Mouse (Mus musculus) mouse trophoblast stem cell (cell line): ENCODE results near the gene Olfr186.
"Not testable (repeated sequence)": the region's sequence is repeated elsewhere in the genome, so short reads cannot be mapped to it uniquely, and the experiment has no call there.

Source experiments
- in situ Hi-C, 2 experiments: fragments of 300-500 bp; cut with MseI, MboI; formaldehyde crosslinking; loops; 2 replicates in 1 of 2; 3 replicates in 1 of 2; pipeline ENCODE4 v1.15.1; 2025

Olfr186 gene

GRCm38 (mm10) chr16:59030191-59030590 is at the start of gene Olfr186:
TSS of gene Olfr186 (minus strand) at chr16:59030291.
- in situ Hi-C loops = no loop called here

- in situ Hi-C loops = no loop called here
Observed at GRCm38 (mm10) chr16:59077905-59078304, 47.8 kb upstream of the Olfr186 start, which contains the start of gene Olfr190. TSS of gene Olfr190 (minus strand) at chr16:59078005.

GRCm38 (mm10) chr16:59073520-59073919 is 43.4 kb upstream of the Olfr186 start:
- in situ Hi-C loops = no loop called here

GRCm38 (mm10) chr16:59071755-59072154 is 41.7 kb upstream of the Olfr186 start:
- in situ Hi-C loops = no loop called here

GRCm38 (mm10) chr16:59062411-59062810 is 32.3 kb upstream of the Olfr186 start:
- in situ Hi-C loops = not testable (repeated sequence)

GRCm38 (mm10) chr16:59049286-59049685 is 19.2 kb upstream of the Olfr186 start:
- in situ Hi-C loops = not testable (repeated sequence)

- in situ Hi-C loops = no loop called here
Observed at GRCm38 (mm10) chr16:59048860-59049259, 18.8 kb upstream of the Olfr186 start.

GRCm38 (mm10) chr16:59047579-59047978 is 17.5 kb upstream of the Olfr186 start:
- in situ Hi-C loops = no loop called here

- in situ Hi-C loops = no loop called here
Observed at GRCm38 (mm10) chr16:59045835-59046234, 15.7 kb upstream of the Olfr186 start.

GRCm38 (mm10) chr16:59039710-59040109 is 9.6 kb upstream of the Olfr186 start, which contains the start of gene Olfr187:
TSS of gene Olfr187 (minus strand) at chr16:59039767.
- in situ Hi-C loops = no loop called here

GRCm38 (mm10) chr16:59013357-59014018 is 16.6 kb downstream of the Olfr186 start:
- in situ Hi-C loops = no loop called here

GRCm38 (mm10) chr16:59007146-59007545 is 22.9 kb downstream of the Olfr186 start:
- in situ Hi-C loops = no loop called here

- in situ Hi-C loops = no loop called here
Observed at GRCm38 (mm10) chr16:58995057-58995456, 35.0 kb downstream of the Olfr186 start, which contains the start of gene Olfr183. TSS of gene Olfr183 (plus strand) at chr16:58995357.
